Mouse (Mus musculus) effector memory CD4-positive, alpha-beta T cell, adult 7 months (primary cell): ENCODE results near the gene Fndc11. TPM values are rescaled to one million over a fixed set of nuclear protein-coding genes. Genes with fewer than 3 reads are reported as not detected.

Experiments
- polyA plus RNA-seq: library from polyadenylated mRNA; unstranded; fragments of 100-300 nt; shearing (Covaris generic); gene quantifications from one replicate; pipeline ENCODE4 v1.2.1, GENCODE M21; 2017

Fndc11 gene
- polyA plus RNA-seq = not detected

DNA sequence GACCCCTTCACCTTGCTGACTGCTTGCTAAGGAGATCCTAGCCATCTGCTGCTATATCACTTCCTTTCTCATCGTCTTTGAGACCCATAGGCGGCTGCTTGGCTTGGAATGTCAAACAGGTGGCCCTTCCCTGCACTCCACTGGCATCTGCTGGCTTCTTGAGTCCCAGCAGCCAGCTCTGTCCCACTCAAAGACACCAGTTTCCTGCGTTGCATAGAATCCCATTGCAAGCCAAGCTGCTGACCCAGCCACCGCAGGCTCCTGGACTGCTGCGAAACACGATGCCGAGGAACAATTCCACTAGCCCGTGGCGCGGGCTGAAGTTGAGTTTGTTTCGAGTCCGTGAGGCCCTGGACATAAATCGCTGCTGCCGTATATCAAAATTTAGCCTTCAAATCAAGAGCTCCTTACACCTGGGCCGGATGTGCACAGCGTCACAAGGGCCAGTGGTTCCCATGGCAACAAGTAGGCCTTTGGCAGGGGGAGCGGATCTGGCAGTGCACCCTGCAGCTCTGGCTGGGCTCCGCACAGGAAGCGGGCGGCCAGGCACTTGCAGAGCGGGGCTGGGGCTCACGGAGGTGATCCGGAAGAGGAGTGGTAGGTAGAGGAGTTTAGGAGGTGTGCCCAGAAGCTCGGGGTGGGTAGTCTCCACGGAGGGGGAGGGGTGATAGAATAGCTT, at the start of gene Fndc11:
Fndc11 (plus strand) TSS at position 476 of the 679 bp plus-strand sequence.

DNA sequence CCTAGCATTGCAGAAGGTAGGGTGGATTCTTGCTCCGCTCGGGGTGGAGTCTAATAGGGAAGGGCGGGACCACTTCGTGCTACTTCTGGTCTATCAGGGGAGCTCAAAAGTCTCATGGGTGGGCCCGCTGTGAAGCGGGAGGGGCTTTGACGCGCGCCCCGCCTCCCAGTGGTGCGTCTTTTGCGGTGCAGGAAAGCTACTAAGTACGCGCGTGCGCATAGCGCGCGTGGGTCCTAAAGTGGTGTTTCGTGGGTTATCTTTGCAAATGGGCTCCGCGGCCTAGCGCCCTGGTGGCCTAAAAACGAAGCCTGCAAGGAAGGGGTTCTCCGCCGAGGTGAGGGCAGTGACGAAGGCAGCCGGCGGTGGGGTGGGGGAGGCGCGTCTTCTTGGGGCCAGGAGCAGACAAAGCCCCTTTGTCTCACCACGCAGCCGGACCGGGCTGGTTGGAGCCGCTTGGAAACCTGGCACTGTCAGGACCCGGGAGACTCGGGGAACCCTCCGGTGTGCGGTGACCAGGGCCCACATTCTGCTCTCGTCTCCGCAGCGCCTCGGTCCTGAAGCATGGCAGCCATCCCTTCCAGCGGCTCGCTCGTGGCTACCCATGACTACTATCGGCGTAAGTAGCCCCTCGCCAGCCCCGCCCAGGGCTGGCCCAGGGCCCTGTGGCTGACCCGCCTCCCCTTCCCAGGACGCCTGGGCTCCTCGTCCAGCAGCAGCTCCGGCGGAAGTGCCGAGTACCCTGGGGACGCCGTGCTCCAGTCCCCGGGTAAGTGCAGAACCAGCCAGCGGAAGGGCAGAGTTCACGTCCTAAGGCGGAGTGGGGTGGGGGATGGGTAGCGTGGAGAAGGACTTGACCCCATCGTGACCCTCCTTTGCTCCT, 32.5 kb upstream of the Fndc11 start, which contains the start of gene Ppdpf:
Ppdpf (plus strand) TSS at position 127 of the 880 bp plus-strand sequence.

DNA sequence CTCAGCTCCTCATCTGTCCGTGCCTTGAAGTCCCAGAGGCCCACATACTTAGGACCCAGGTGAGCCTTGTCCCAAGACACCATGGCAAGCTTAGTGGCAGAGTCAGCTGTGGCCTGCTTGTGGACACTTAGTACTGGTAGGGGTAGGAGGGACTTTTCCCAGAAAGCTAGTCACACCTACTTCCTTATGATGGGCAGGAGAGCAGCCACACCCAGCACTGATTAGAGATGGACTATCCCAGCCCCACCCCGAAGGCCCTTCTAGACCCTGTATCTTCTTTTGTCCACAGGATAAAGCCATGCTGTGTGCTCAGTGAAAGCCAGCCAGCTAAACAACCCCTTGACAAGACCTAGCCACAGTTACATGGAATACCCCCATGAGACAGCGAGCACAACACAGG, 17.4 kb upstream of the Fndc11 start, which contains the start of gene Ptk6:
Ptk6 (minus strand) TSS at position 368 of the 400 bp plus-strand sequence.

DNA sequence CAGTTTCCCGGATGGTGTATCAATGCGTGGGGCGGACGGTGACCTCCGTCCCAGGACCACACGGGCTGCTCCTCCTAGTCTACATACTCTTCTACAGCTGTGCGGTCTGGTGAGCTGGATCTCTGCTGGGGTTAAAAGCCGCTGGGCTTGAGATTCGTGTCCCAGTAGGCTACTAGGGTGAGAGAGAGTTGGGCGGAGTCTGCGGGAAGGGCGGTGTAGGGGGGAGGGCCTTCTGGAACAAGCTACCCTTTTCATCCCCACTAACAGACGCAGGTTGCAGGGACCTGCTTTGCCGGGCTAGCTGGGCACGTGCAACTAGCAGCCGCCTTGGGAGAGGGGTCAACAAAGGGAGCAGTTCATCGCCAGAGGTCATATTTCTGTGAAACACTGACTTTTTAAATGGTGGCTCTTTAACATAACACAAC, 6.8 kb upstream of the Fndc11 start, which contains the start of gene Srms:
Srms (minus strand) TSS at position 165 of the 425 bp plus-strand sequence.

DNA sequence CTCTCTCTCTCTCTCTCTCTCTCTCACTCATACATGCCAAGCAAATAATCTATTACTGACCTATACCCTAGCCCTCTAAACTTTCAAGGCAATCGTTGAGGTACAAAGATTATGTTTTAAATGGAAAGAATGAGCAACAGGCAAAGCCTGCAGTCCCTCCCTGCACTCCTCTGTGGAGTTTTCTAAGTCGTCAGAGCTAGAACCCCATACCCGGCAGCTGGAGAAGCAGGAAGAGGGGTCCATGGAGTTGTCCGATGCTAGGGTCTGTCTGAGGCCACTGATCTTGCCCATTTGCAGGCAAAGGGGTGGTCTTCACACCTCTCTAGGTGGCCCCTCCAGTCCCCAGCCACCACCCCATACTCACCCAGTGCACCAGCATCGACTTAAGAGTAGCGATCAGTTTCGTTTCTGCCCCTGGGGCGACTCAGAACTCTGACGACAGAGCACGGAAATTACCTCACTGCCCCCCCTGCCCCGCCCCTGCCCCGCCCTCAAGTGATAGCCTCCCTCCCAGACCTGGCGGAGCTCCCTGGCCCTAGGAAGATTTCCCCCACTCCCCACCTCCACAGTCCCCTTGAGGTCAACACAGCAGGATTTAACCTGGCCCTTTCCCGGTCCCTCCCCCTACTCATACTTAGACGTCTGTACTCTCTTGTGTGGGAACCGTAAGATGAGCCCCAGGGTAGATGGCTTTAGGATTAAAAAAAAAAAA, 21.9 kb downstream of the Fndc11 start, which contains the start of gene Helz2:
Helz2 (minus strand) TSS at position 426 of the 712 bp plus-strand sequence.

Other genes starting within 250 kb of the Fndc11 start
- gene Col20a1, start 233.5 kb upstream of the Fndc11 start, polyA plus RNA-seq = 1.5 TPM
- gene Chrna4, start 176.5 kb upstream of the Fndc11 start, polyA plus RNA-seq = not detected
- gene Kcnq2, start 84.7 kb upstream of the Fndc11 start, polyA plus RNA-seq = 0.05 TPM
- gene Eef1a2, start 63.0 kb upstream of the Fndc11 start, polyA plus RNA-seq = not detected
- 94.3 TPM for gene Ppdpf, start 32.8 kb upstream of the Fndc11 start, polyA plus RNA-seq
- gene Ptk6, start 17.2 kb upstream of the Fndc11 start, polyA plus RNA-seq = not detected
- gene Srms, start 6.8 kb upstream of the Fndc11 start, polyA plus RNA-seq = 0.15 TPM
- 17.3 TPM for gene Helz2, start 22.0 kb downstream of the Fndc11 start, polyA plus RNA-seq
- gene Gmeb2, start 68.0 kb downstream of the Fndc11 start, polyA plus RNA-seq = 30.3 TPM
- gene Stmn3, start 94.5 kb downstream of the Fndc11 start, polyA plus RNA-seq = not detected
- 74.3 TPM for gene Rtel1, start 99.7 kb downstream of the Fndc11 start, polyA plus RNA-seq
- gene Zgpat, start 144.9 kb downstream of the Fndc11 start, polyA plus RNA-seq = 104 TPM
- 124 TPM for gene Arfrp1, start 145.4 kb downstream of the Fndc11 start, polyA plus RNA-seq
- 350 TPM for gene Lime1, start 160.1 kb downstream of the Fndc11 start, polyA plus RNA-seq
- gene Zbtb46, start 239.4 kb downstream of the Fndc11 start, polyA plus RNA-seq = 33.2 TPM